Mouse (Mus musculus) liver, postnatal 0 days (tissue): ENCODE data around the gene Thsd4. TPM values are rescaled to one million over a fixed set of nuclear protein-coding genes. Genes with fewer than 3 reads are reported as not detected.

ENCODE experiments used
- ATAC-seq: fragments of 200-750 bp; cut with Nextera tagmentation; 2 replicates; pipeline ENCODE4 v1.8.0; 2017; ENCODE audit warnings: mild to moderate bottlenecking, moderate library complexity
- DNase-seq: peaks from one replicate; pipeline ENCODE4 v3.0.0-alpha.2; 2016
- H3K27ac ChIP-seq: fragments of 300-500 bp; sonication (generic); 2 replicates; pipeline ENCODE4 v1.5.1; 2014; ENCODE audit warnings: antibody characterized with exemption, moderate library complexity, mild to moderate bottlenecking, low read depth
- H3K27me3 ChIP-seq: fragments of 300-500 bp; sonication (generic); 2 replicates; pipeline ENCODE4 v1.6.1; 2014; ENCODE audit warnings: low read length, control low read depth, mixed read lengths; ENCODE audit not compliant: insufficient read depth
- H3K36me3 ChIP-seq: fragments of 300-500 bp; sonication (generic); replicated peaks from 2 replicates; pipeline ENCODE4 v1.6.1; 2014; ENCODE audit warnings: mild to moderate bottlenecking, control low read depth, low read length, moderate library complexity, mixed read lengths; ENCODE audit not compliant: insufficient read depth
- H3K4me1 ChIP-seq: fragments of 300-500 bp; sonication (generic); 2 replicates; pipeline ENCODE4 v1.6.1; 2014; ENCODE audit warnings: antibody characterized with exemption, mild to moderate bottlenecking, control low read depth; ENCODE audit not compliant: insufficient read depth
- H3K4me2 ChIP-seq: fragments of 300-500 bp; sonication (generic); 2 replicates; pipeline ENCODE4 v1.6.1; 2014; ENCODE audit warnings: low read depth, mild to moderate bottlenecking, low read length, moderate library complexity, mixed read lengths
- H3K4me3 ChIP-seq: fragments of 300-500 bp; sonication (generic); 2 replicates; pipeline ENCODE4 v1.5.1; 2014; ENCODE audit warnings: low read depth, low read length
- H3K9ac ChIP-seq: fragments of 300-500 bp; sonication (generic); replicated peaks from 2 replicates; pipeline ENCODE4 v1.6.1; 2014; ENCODE audit warnings: mild to moderate bottlenecking, moderate library complexity
- H3K9me3 ChIP-seq: fragments of 300-500 bp; sonication (generic); 2 replicates; pipeline ENCODE4 v1.6.1; 2016; ENCODE audit warnings: mild to moderate bottlenecking, control low read depth, low read length, mixed read lengths
- CTCF ChIP-seq: sonication (generic); IDR thresholded peaks from 2 replicates; pipeline ENCODE4 v1.5.1; 2016; ENCODE audit warnings: antibody characterized with exemption, low read depth
- EP300 ChIP-seq: IDR thresholded peaks from 2 replicates; pipeline ENCODE4 v1.6.1; 2016; ENCODE audit warnings: antibody characterized with exemption, low read depth, mild to moderate bottlenecking
- WGBS: fragments of 180-500 bp; shearing (Covaris S2); extraction: QIAGEN DNeasy Blood & Tissue Kit; methylation state at CpG from one replicate; pipeline ENCODE4 v1.1.7; 2014; ENCODE audit not compliant: insufficient replicate concordance; 5-methylcytosine and 5-hydroxymethylcytosine counted together
- polyA plus RNA-seq: library from polyadenylated mRNA; unstranded; fragments of >200 nt; fragmentation: Nextera tagmentation; extraction: Ambion mirVana; gene quantifications from 2 replicates; pipeline ENCODE4 v1.2.1, GENCODE M21; 2015

The Thsd4 gene
- polyA plus RNA-seq, 1 experiment from 2014 or later = 0.70 TPM

GRCm38 (mm10) chr9:60082107-60082581, 439.7 kb downstream of the Thsd4 start:
- no peak for ATAC-seq
- no peak overlapping the region for H3K4me3 ChIP-seq
- no peak overlapping the region for H3K27ac ChIP-seq
- H3K36me3 ChIP-seq = no peaks in the 10 kb centered on the region
- TF ChIP-seq CTCF (no peak), EP300 (no peak)
- H3K4me2 ChIP-seq = no peak overlapping the region
- 39% methylated on average over 5 of the region's 5 CpGs for WGBS
- DNase-seq = no peak
- H3K4me1 ChIP-seq = no peaks in the 10 kb centered on the region
- H3K9me3 ChIP-seq = no peaks in the 10 kb centered on the region
- no peaks in the 10 kb centered on the region for H3K27me3 ChIP-seq
- no peak overlapping the region for H3K9ac ChIP-seq

DNA sequence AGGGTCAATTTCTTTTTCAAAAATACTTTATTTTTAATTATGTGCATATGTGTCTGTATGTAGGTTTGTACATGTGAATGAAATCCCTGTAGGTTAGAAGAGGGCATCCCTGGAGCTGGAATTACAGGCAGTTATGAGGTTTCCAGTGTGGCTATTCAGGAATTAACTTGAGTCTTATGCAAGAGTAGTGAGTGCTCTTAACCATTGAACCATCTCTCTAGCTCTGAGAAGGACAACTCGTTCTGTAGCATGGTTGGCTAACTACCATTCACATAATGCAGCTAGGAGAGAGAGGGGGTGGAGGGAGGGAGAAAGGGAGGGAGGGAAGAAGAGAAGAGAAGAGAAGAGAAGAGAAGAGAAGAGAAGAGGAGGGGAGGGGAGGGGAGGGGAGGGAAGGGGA, 444.1 kb downstream of the Thsd4 start:
- Histone ChIP-seq H3K4me3 (no peak overlapping the region), H3K27ac (no peak overlapping the region), H3K9me3 (no peaks in the 10 kb centered on the region), H3K9ac (no peak overlapping the region), H3K4me1 (no peaks in the 10 kb centered on the region), H3K36me3 (no peaks in the 10 kb centered on the region), H3K27me3 (no peaks in the 10 kb centered on the region), H3K4me2 (no peak overlapping the region)
- WGBS = 55% methylated on average over 1 of the region's 1 CpGs
- ATAC-seq = no peak
- DNase-seq = no peak
- TF ChIP-seq CTCF (no peak), EP300 (no peak)

DNA sequence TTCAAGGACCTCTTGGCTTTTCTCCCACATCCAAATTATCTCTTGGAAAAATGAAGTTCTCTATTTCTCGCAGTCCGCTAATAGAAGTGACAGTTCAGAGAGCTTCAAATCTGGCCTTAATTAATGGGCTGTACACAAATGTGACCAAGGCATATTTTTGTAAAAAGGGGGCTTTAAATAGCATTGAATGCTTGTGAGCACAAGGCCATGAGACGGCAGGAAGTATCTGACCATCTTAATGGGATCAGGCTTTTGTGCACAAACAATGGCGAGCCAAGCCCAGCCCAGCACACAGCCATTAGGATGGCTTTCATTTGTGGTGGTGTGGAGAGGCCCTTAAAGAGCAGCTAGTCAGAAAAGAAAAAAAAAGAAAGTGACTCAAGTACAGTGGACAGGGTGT, 445.4 kb downstream of the Thsd4 start:
- WGBS = 72% methylated on average over 4 of the region's 4 CpGs

DNA sequence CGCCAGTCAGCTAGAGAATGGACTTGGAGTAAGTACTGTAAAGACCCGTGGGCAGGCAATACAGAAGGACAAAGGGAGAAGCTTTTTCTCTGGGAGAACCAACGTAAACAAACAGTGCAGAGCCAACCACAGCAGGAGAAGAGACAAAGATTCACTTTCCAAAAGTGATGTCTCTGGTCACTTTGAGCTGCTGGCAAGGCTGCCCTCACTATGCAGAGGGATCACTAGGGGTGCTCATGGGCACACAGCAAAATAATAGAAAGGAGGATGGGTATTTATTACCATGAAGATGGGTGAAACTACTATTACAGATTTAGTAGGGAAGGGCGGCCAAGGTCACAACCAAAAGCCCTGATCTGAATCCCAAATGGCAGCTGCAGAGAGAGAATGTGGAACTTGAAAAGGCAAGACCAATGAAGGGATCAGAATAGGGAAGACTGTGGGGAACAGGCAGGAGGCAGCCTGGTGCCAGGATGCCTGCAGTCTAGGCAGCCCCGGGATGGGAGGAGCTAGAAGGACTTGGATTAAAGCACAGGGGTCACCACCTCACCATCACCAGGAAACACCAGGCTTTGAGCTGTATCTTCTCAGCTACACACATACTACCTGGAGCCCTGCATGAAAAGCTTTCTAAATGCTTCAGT, 450.1 kb downstream of the Thsd4 start:
- 53% methylated on average over 5 of the region's 5 CpGs for WGBS
- Histone ChIP-seq H3K36me3 (no peaks in the 10 kb centered on the region), H3K27ac (no peak overlapping the region), H3K4me3 (no peak overlapping the region), H3K9me3 (no peaks in the 10 kb centered on the region), H3K9ac (no peak overlapping the region), H3K4me2 (no peak overlapping the region), H3K4me1 (no peaks in the 10 kb centered on the region), H3K27me3 (no peaks in the 10 kb centered on the region)
- no peak for ATAC-seq
- no peak for DNase-seq
- TF ChIP-seq EP300 (no peak), CTCF (no peak)

More for the DNA sequence above, 445.4 kb downstream of the Thsd4 start:
- Histone ChIP-seq H3K9me3 (no peaks in the 10 kb centered on the region), H3K4me3 (no peak overlapping the region), H3K27me3 (no peaks in the 10 kb centered on the region), H3K27ac (no peak overlapping the region), H3K9ac (no peak overlapping the region), H3K36me3 (no peaks in the 10 kb centered on the region), H3K4me1 (no peaks in the 10 kb centered on the region), H3K4me2 (no peak overlapping the region)
- no peak for DNase-seq
- TF ChIP-seq CTCF (no peak), EP300 (no peak)
- no peak for ATAC-seq

- H3K4me2 ChIP-seq = no peak overlapping the region
- H3K36me3 ChIP-seq = no peaks in the 10 kb centered on the region
- no peak overlapping the region for H3K4me3 ChIP-seq
- TF ChIP-seq CTCF = no peak
- TF ChIP-seq EP300 = no peak
- DNase-seq = no peak
- 82% methylated on average over 8 of the region's 8 CpGs for WGBS
- no peaks in the 10 kb centered on the region for H3K4me1 ChIP-seq
- no peak for ATAC-seq
- no peaks in the 10 kb centered on the region for H3K27me3 ChIP-seq
- no peak overlapping the region for H3K9ac ChIP-seq
- no peak overlapping the region for H3K27ac ChIP-seq
- no peaks in the 10 kb centered on the region for H3K9me3 ChIP-seq
Observed at GRCm38 (mm10) chr9:60067241-60067640, 454.6 kb downstream of the Thsd4 start.

- Histone ChIP-seq H3K4me1 (no peaks in the 10 kb centered on the region), H3K9me3 (no peaks in the 10 kb centered on the region), H3K4me2 (no peak overlapping the region), H3K27me3 (no peaks in the 10 kb centered on the region), H3K27ac (no peak overlapping the region), H3K9ac (no peak overlapping the region), H3K36me3 (no peaks in the 10 kb centered on the region), H3K4me3 (no peak overlapping the region)
- WGBS = 68% methylated on average over 4 of the region's 4 CpGs
- TF ChIP-seq CTCF (no peak), EP300 (no peak)
- no peak for ATAC-seq
- DNase-seq = no peak
Observed at GRCm38 (mm10) chr9:60065184-60065583, 456.7 kb downstream of the Thsd4 start.
